Mouse (Mus musculus) embryonic facial prominence, embryonic 11.5 days (tissue): ENCODE measurements at regions not wholly inside any gene's neighbourhood (a gene's known extent, or its start where the extent isn't known, plus 50 kb on each side); places are given as distances from the start of the nearest gene placed in this dataset.

Source experiments
- ATAC-seq: fragments of 200-750 bp; cut with Nextera tagmentation; replicated peaks from 2 replicates; pipeline ENCODE4 v1.8.0; 2017; ENCODE audit warnings: low read depth; ENCODE audit not compliant: insufficient number of reproducible peaks, low FRiP score, low TSS enrichment
- DNase-seq: peaks from one replicate; pipeline ENCODE4 v3.0.0-alpha.2; 2015; ENCODE audit warnings: low spot score
- H3K27ac ChIP-seq: fragments of 300-500 bp; sonication (generic); replicated peaks from 2 replicates; pipeline ENCODE4 v1.5.1; 2014; ENCODE audit warnings: mild to moderate bottlenecking, low read depth, low read length, control low read depth
- H3K27me3 ChIP-seq: fragments of 300-500 bp; sonication (generic); 2 replicates; pipeline ENCODE4 v1.6.1; 2014; ENCODE audit warnings: mild to moderate bottlenecking, low read length, moderate library complexity, mixed read lengths; ENCODE audit not compliant: control insufficient read depth, insufficient read depth
- H3K36me3 ChIP-seq: fragments of 300-500 bp; sonication (generic); replicated peaks from 2 replicates; pipeline ENCODE4 v1.6.1; 2014; ENCODE audit warnings: low read depth, mild to moderate bottlenecking, low read length, moderate library complexity, mixed read lengths; ENCODE audit not compliant: control insufficient read depth, insufficient read depth
- H3K4me1 ChIP-seq: fragments of 300-500 bp; sonication (generic); 2 replicates; pipeline ENCODE4 v1.6.1; 2014; ENCODE audit warnings: low read length, mixed read lengths; ENCODE audit not compliant: control insufficient read depth, insufficient read depth
- H3K4me2 ChIP-seq: fragments of 300-500 bp; sonication (generic); 2 replicates; pipeline ENCODE4 v1.6.1; 2014; ENCODE audit warnings: low read depth, mild to moderate bottlenecking, control low read depth, low read length, moderate library complexity
- H3K4me3 ChIP-seq: fragments of 300-500 bp; sonication (generic); 2 replicates; pipeline ENCODE4 v1.5.1; 2014; ENCODE audit warnings: low read depth, low read length, control low read depth
- H3K9ac ChIP-seq: fragments of 300-500 bp; sonication (generic); replicated peaks from 2 replicates; pipeline ENCODE4 v1.6.1; 2014; ENCODE audit warnings: mild to moderate bottlenecking, control low read depth, low read length
- H3K9me3 ChIP-seq: fragments of 300-500 bp; sonication (generic); replicated peaks from 2 replicates; pipeline ENCODE4 v1.6.1; 2016; ENCODE audit warnings: mild to moderate bottlenecking, low read length, inconsistent platforms, mixed read lengths; ENCODE audit not compliant: control insufficient read depth
- WGBS: fragments of 180-500 bp; shearing (Covaris S2); extraction: QIAGEN DNeasy Blood & Tissue Kit; methylation state at CpG from one replicate; pipeline ENCODE4 v1.1.7; 2014; 5-methylcytosine and 5-hydroxymethylcytosine counted together

- Histone ChIP-seq H3K27ac (no peak overlapping the region), H3K36me3 (no peaks in the 10 kb centered on the region), H3K27me3 (no peaks in the 10 kb centered on the region), H3K4me1 (no peaks in the 10 kb centered on the region), H3K4me2 (no peak overlapping the region), H3K9me3 (no peaks in the 10 kb centered on the region), H3K4me3 (no peak overlapping the region), H3K9ac (no peak overlapping the region)
- DNase-seq (no peak), ATAC-seq (no peak)
- WGBS = 82% methylated on average over 1 of the region's 1 CpGs
Observed at GRCm38 (mm10) chr2:46464913-46465312, 1347.7 kb upstream of the Zeb2 start.

GRCm38 (mm10) chr2:46462670-46463069 is 1345.5 kb upstream of the Zeb2 start:
- H3K4me3 ChIP-seq = no peak overlapping the region
- H3K9me3 ChIP-seq = no peaks in the 10 kb centered on the region
- DNase-seq (no peak), ATAC-seq (no peak)
- H3K27me3 ChIP-seq = no peaks in the 10 kb centered on the region
- H3K4me2 ChIP-seq = no peak overlapping the region
- no peak overlapping the region for H3K9ac ChIP-seq
- no peaks in the 10 kb centered on the region for H3K4me1 ChIP-seq
- 83% methylated on average over 2 of the region's 2 CpGs for WGBS
- no peak overlapping the region for H3K27ac ChIP-seq
- no peaks in the 10 kb centered on the region for H3K36me3 ChIP-seq

- Histone ChIP-seq H3K4me3 (no peak overlapping the region), H3K4me1 (no peaks in the 10 kb centered on the region), H3K27me3 (no peaks in the 10 kb centered on the region), H3K27ac (no peak overlapping the region), H3K9me3 (no peaks in the 10 kb centered on the region), H3K4me2 (no peak overlapping the region), H3K36me3 (no peaks in the 10 kb centered on the region), H3K9ac (no peak overlapping the region)
- WGBS = 66% methylated on average over 6 of the region's 6 CpGs
- no peak for ATAC-seq
- DNase-seq = no peak
Observed at GRCm38 (mm10) chr2:46450698-46451097, 1333.5 kb upstream of the Zeb2 start.

DNA sequence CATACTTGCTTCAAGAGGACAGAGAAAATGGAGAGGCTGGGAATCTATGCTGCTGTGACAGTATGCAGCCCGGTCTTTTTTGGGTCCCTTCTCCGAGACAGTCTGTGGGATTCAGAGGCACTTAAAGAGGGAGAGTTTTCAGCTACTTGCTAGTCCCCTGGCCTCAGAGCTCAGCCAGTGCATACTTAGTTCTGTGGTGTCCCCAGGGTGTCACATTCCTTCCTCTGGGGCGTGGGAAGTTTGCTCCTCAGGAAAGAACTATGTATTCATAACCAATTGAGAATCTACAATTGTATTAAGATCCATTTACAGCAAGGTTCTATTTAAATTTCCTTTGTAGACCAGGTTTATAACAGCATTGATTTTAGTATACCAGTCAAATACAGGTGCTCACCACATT is 1328.1 kb upstream of the Zeb2 start:
- no peaks in the 10 kb centered on the region for H3K4me1 ChIP-seq
- no peaks in the 10 kb centered on the region for H3K36me3 ChIP-seq
- no peak overlapping the region for H3K4me3 ChIP-seq
- no peaks in the 10 kb centered on the region for H3K27me3 ChIP-seq
- H3K4me2 ChIP-seq = no peak overlapping the region
- 58% methylated on average over 3 of the region's 3 CpGs for WGBS
- no peak overlapping the region for H3K9ac ChIP-seq
- no peaks in the 10 kb centered on the region for H3K9me3 ChIP-seq
- ATAC-seq (no peak), DNase-seq (no peak)
- no peak overlapping the region for H3K27ac ChIP-seq

DNA sequence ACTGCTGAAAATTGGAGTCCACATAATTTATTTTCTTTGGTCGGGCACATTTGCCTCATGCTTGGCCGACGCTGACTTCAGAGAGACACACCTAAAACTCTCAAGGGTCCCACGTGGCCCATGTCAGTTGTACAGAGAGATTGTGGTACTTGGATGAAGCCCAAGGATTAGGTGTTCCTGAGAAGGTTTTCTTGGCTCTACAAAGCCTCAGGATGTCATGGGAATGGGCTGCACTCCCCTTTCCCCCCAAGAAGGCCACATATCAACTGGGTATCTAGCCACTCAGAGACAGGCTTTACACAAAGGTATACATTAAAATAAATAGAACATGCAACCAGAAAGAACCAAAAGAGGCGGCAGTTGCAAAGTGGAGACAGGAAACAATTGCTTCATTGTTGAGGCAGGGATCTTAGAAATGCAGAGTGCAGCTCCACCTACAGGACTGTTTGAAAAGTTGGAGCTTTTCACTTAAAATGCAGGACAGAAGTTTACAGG is 1326.5 kb upstream of the Zeb2 start:
- 20% methylated on average over 5 of the region's 5 CpGs for WGBS
- no peaks in the 10 kb centered on the region for H3K9me3 ChIP-seq

GRCm38 (mm10) chr2:46443061-46443685 is 1326.0 kb upstream of the Zeb2 start:
- Histone ChIP-seq H3K4me2 (no peak overlapping the region), H3K4me3 (no peak overlapping the region), H3K9me3 (no peaks in the 10 kb centered on the region), H3K4me1 (no peaks in the 10 kb centered on the region), H3K36me3 (no peaks in the 10 kb centered on the region), H3K27ac (0 out of 2 replicates have a peak overlapping the region, but pooled peaks have one; percentile 36), H3K27me3 (no peaks in the 10 kb centered on the region), H3K9ac (no peak overlapping the region)
- no peak for DNase-seq
- 27% methylated on average over 6 of the region's 6 CpGs for WGBS
- ATAC-seq = peak; percentile 88

More for the DNA sequence above, 1326.5 kb upstream of the Zeb2 start:
- Histone ChIP-seq H3K9ac (no peak overlapping the region), H3K4me2 (no peak overlapping the region; the same call in 1 of the 2 replicates), H3K36me3 (no peaks in the 10 kb centered on the region), H3K27me3 (no peaks in the 10 kb centered on the region), H3K4me1 (no peaks in the 10 kb centered on the region), H3K27ac (no peak overlapping the region), H3K4me3 (no peak overlapping the region)
- peak; percentile 77 for DNase-seq
- peak; percentile 89 for ATAC-seq

DNA sequence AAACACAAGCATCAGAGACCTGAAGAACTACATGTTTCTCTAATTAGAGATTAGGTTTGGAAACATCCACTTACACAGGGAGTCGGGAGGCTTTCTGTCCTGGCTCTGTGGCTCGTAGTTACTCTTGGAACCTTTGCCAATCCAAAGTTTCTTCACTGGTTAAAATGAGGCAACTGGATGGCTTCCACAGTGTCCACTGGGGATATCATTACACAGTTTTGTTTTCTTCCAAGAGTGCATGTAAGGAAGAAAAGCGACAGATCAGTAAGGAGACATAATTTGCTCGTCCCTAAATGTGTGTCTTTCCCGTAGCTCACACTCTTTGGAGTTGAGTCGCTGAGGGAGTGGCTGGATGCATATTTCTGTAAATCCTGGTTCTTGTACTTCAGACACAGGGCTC is 1325.4 kb upstream of the Zeb2 start:
- DNase-seq (no peak), ATAC-seq (no peak)
- Histone ChIP-seq H3K27me3 (no peaks in the 10 kb centered on the region), H3K4me1 (no peaks in the 10 kb centered on the region), H3K9ac (no peak overlapping the region), H3K36me3 (no peaks in the 10 kb centered on the region), H3K27ac (no peak overlapping the region), H3K9me3 (no peaks in the 10 kb centered on the region), H3K4me3 (no peak overlapping the region), H3K4me2 (no peak overlapping the region)
- 55% methylated on average over 6 of the region's 6 CpGs for WGBS

DNA sequence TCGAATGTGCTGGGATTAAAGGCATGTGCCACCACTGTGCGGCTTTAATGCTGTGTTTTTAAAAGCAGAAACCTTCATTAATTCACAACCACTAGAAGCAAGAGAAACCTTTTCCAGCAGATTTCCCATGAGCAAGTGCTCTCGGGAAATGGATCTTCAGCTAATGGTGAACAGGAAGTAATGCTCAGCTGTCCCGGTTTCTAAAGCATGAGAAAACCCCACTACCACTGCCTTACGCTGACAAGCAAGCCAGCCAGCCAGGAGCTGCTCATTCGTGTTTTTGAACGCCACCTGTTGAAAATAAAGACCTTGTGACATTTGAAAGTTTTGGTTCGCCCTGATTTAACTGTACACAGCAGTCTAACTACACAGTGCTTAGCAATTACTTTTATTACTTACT is 1324.7 kb upstream of the Zeb2 start:
- WGBS = 78% methylated on average over 8 of the region's 8 CpGs
- ATAC-seq = no peak

More for the DNA sequence above, 1324.7 kb upstream of the Zeb2 start:
- H3K4me3 ChIP-seq = no peak overlapping the region
- H3K9me3 ChIP-seq = no peaks in the 10 kb centered on the region
- no peak overlapping the region for H3K9ac ChIP-seq
- no peak overlapping the region for H3K4me2 ChIP-seq
- no peak overlapping the region for H3K27ac ChIP-seq
- no peak for DNase-seq
- no peaks in the 10 kb centered on the region for H3K4me1 ChIP-seq
- no peaks in the 10 kb centered on the region for H3K36me3 ChIP-seq
- no peaks in the 10 kb centered on the region for H3K27me3 ChIP-seq
